Mouse (Mus musculus): ENCODE data around the gene Gimap7. TPM values are rescaled to one million over a fixed set of nuclear protein-coding genes. Genes with fewer than 3 reads are reported as not detected.

The Gimap7 gene
- polyA plus RNA-seq (2014; fragmentation: Illumina TruSeq; extraction: RNeasy Lipid Tissue Mini Kit (QIAGEN cat#74804); ENCODE audit: low read depth, low replicate concordance): 1.3 TPM

GRCm38 (mm10) chr6:48718455-48718854 is at the start of gene Gimap7, which contains the start of gene Gm28053:
Gene Gimap7 (plus strand): TSS chr6:48718621.
Gene Gm28053 (plus strand): TSS chr6:48718607.

GRCm38 (mm10) chr6:48675931-48676859 is 42.2 kb upstream of the Gimap7 start, which contains the start of gene Gimap9:
Gene Gimap9 (plus strand): TSS chr6:48676129.

GRCm38 (mm10) chr6:48684319-48684718 is 34.1 kb upstream of the Gimap7 start, which contains the start of gene Gimap4:
Gene Gimap4 (plus strand): TSS chr6:48684549.

DNA sequence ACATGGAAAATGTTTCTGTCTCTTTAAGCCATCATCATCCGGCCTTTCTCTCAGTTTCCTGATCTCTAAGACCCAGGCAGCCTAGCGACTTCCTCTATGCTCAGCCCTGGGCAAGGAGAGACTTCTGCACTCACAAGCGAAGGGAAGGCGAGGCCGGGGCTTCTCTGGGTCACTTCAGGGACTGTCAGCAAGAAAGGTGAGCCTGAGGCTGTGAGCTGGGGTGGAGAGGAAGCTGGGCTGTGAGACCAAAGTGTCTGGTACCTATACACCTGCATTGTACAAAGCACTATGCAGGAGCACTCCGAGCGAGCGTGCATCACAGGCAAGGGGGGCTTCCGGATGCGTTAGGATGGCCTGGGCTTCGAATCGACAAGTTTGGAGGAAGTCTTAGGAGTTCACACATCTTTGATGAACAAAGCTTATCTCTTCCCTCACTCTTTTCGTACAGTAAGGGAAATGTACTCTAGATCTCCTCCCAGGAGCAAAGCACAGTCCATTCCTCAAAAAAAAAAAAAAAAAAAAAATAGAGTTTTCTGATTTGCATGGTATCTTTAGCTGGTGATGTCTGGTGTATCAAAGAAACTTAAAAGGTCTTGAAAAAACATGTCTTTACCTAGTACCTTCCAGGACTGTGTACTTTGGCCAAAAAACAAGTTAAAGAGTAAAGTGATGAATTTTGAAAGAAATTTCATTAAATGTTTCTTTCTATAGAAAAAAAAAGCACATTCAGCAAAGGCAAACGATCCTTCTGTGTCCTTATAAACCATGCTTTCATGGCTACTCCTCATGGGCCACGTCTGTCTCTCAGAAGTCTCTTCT is 20.7 kb downstream of the Gimap7 start, which contains the start of gene Gimap1:
Gimap1 (plus strand) TSS at position 94 of the 819 bp plus-strand sequence.

GRCm38 (mm10) chr6:48745959-48746889 is 27.8 kb downstream of the Gimap7 start, which contains the start of gene Gimap5:
Gene Gimap5 (plus strand): TSS chr6:48746197.

DNA sequence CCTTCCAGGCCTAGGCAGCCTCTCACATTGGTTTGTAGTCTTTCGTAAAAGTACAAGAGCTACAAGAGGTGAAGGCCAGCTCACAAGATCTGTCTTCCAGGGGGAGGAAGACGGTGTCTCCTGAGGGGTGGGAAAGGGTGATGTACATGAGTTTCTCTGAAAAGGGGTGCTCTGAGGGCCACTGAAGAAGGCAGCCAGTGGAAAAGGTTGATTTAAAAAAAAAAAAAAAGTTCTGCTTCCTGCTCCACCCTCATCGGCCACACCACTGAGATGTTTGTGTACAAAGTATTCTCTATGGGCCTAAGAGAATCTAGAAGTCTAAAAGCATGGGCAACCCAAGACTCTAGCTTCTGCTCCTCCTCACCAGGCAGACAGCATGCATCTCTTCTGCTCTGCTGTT is 52.3 kb downstream of the Gimap7 start, which contains the start of gene Gimap3:
Gimap3 (minus strand) TSS at position 156 of the 400 bp plus-strand sequence.

Other genes starting within 250 kb of the Gimap7 start
- gene Atp6v0e2, start 181.0 kb upstream of the Gimap7 start, polyA plus RNA-seq (2014; fragmentation: Illumina TruSeq; extraction: RNeasy Lipid Tissue Mini Kit (QIAGEN cat#74804); ENCODE audit: low read depth, low replicate concordance): 0.40 TPM
- gene Lrrc61, start 163.8 kb upstream of the Gimap7 start, polyA plus RNA-seq (2014; fragmentation: Illumina TruSeq; extraction: RNeasy Lipid Tissue Mini Kit (QIAGEN cat#74804); ENCODE audit: low read depth, low replicate concordance): 5.0 TPM
- gene Rarres2, start 145.8 kb upstream of the Gimap7 start, polyA plus RNA-seq (2014; fragmentation: Illumina TruSeq; extraction: RNeasy Lipid Tissue Mini Kit (QIAGEN cat#74804); ENCODE audit: low read depth, low replicate concordance): 262 TPM
- not detected for gene Gm45021, start 129.0 kb upstream of the Gimap7 start, polyA plus RNA-seq (2014; fragmentation: Illumina TruSeq; extraction: RNeasy Lipid Tissue Mini Kit (QIAGEN cat#74804); ENCODE audit: low read depth, low replicate concordance)
- 15.9 TPM for gene Repin1, start 124.7 kb upstream of the Gimap7 start, polyA plus RNA-seq (2014; fragmentation: Illumina TruSeq; extraction: RNeasy Lipid Tissue Mini Kit (QIAGEN cat#74804); ENCODE audit: low read depth, low replicate concordance)
- not detected for gene Gm44965, start 124.7 kb upstream of the Gimap7 start, polyA plus RNA-seq (2014; fragmentation: Illumina TruSeq; extraction: RNeasy Lipid Tissue Mini Kit (QIAGEN cat#74804); ENCODE audit: low read depth, low replicate concordance)
- gene Zfp775, start 116.6 kb upstream of the Gimap7 start, polyA plus RNA-seq (2014; fragmentation: Illumina TruSeq; extraction: RNeasy Lipid Tissue Mini Kit (QIAGEN cat#74804); ENCODE audit: low read depth, low replicate concordance): 0.08 TPM
- not detected for gene AI854703, start 91.9 kb upstream of the Gimap7 start, polyA plus RNA-seq (2014; fragmentation: Illumina TruSeq; extraction: RNeasy Lipid Tissue Mini Kit (QIAGEN cat#74804); ENCODE audit: low read depth, low replicate concordance)
- gene Gimap8, start 71.4 kb upstream of the Gimap7 start, polyA plus RNA-seq (2014; fragmentation: Illumina TruSeq; extraction: RNeasy Lipid Tissue Mini Kit (QIAGEN cat#74804); ENCODE audit: low read depth, low replicate concordance): 8.2 TPM
- gene Gimap9, start 42.5 kb upstream of the Gimap7 start, polyA plus RNA-seq (2014; fragmentation: Illumina TruSeq; extraction: RNeasy Lipid Tissue Mini Kit (QIAGEN cat#74804); ENCODE audit: low read depth, low replicate concordance): 31.5 TPM
- 32.8 TPM for gene Gimap4, start 34.1 kb upstream of the Gimap7 start, polyA plus RNA-seq (2014; fragmentation: Illumina TruSeq; extraction: RNeasy Lipid Tissue Mini Kit (QIAGEN cat#74804); ENCODE audit: low read depth, low replicate concordance)
- gene Gimap6, start 10.4 kb upstream of the Gimap7 start, polyA plus RNA-seq (2014; fragmentation: Illumina TruSeq; extraction: RNeasy Lipid Tissue Mini Kit (QIAGEN cat#74804); ENCODE audit: low read depth, low replicate concordance): 17.0 TPM
- gene Gm28053, start within 50 bp of the Gimap7 start, polyA plus RNA-seq (2014; fragmentation: Illumina TruSeq; extraction: RNeasy Lipid Tissue Mini Kit (QIAGEN cat#74804); ENCODE audit: low read depth, low replicate concordance): not detected
- gene Gimap1, start 20.4 kb downstream of the Gimap7 start, polyA plus RNA-seq (2014; fragmentation: Illumina TruSeq; extraction: RNeasy Lipid Tissue Mini Kit (QIAGEN cat#74804); ENCODE audit: low read depth, low replicate concordance): not detected
- gene Gimap5, start 27.6 kb downstream of the Gimap7 start, polyA plus RNA-seq (2014; fragmentation: Illumina TruSeq; extraction: RNeasy Lipid Tissue Mini Kit (QIAGEN cat#74804); ENCODE audit: low read depth, low replicate concordance): 0.87 TPM
- 1.8 TPM for gene Gimap3, start 52.2 kb downstream of the Gimap7 start, polyA plus RNA-seq (2014; fragmentation: Illumina TruSeq; extraction: RNeasy Lipid Tissue Mini Kit (QIAGEN cat#74804); ENCODE audit: low read depth, low replicate concordance)
- gene Tmem176a, start 122.3 kb downstream of the Gimap7 start, polyA plus RNA-seq (2014; fragmentation: Illumina TruSeq; extraction: RNeasy Lipid Tissue Mini Kit (QIAGEN cat#74804); ENCODE audit: low read depth, low replicate concordance): 74.1 TPM
- 51.6 TPM for gene Tmem176b, start 122.9 kb downstream of the Gimap7 start, polyA plus RNA-seq (2014; fragmentation: Illumina TruSeq; extraction: RNeasy Lipid Tissue Mini Kit (QIAGEN cat#74804); ENCODE audit: low read depth, low replicate concordance)
- gene Aoc1, start 154.3 kb downstream of the Gimap7 start, polyA plus RNA-seq (2014; fragmentation: Illumina TruSeq; extraction: RNeasy Lipid Tissue Mini Kit (QIAGEN cat#74804); ENCODE audit: low read depth, low replicate concordance): not detected
- not detected for gene 1600015I10Rik, start 211.3 kb downstream of the Gimap7 start, polyA plus RNA-seq (2014; fragmentation: Illumina TruSeq; extraction: RNeasy Lipid Tissue Mini Kit (QIAGEN cat#74804); ENCODE audit: low read depth, low replicate concordance)

Data from liver, adult 10 weeks (tissue).